Mouse (Mus musculus): Measurements from ENCODE around the gene Ptprk.

Gene Ptprk

GRCm38 (mm10) chr10:28414823-28415222 lies 340.2 kb downstream of the Ptprk start:
- no peak for DNase-seq (ENCODE audit: low spot score in 2 of 2)

DNA sequence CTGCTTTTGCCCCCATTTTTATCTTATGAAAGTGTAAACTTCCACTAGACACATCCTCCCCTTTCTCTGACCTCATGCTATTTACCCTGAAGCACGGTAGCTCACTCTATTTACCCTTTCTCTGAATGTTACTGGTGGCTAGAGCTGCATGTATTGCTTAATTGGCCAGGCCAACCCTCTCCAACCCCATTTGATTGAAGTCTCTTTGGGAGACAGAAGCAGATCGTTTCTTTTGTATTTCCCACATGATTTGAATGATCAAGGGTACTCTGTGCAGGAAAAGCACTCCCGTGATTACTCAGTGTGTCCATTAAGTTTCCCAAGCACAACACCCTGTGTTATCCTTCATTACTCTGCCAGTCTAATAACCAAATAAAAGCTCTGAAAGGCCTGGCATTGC lies 348.0 kb downstream of the Ptprk start:
- no peak for DNase-seq (ENCODE audit: low spot score in 2 of 2)

GRCm38 (mm10) chr10:28425371-28425770 lies 350.8 kb downstream of the Ptprk start:
- no peak for DNase-seq (ENCODE audit: low spot score in 2 of 2)

GRCm38 (mm10) chr10:28436084-28436483 lies 361.5 kb downstream of the Ptprk start:
- no peak for DNase-seq (ENCODE audit: low spot score in 2 of 2)

GRCm38 (mm10) chr10:28449853-28450252 lies 375.2 kb downstream of the Ptprk start:
- no peak for DNase-seq (ENCODE audit: low spot score in 2 of 2)

DNA sequence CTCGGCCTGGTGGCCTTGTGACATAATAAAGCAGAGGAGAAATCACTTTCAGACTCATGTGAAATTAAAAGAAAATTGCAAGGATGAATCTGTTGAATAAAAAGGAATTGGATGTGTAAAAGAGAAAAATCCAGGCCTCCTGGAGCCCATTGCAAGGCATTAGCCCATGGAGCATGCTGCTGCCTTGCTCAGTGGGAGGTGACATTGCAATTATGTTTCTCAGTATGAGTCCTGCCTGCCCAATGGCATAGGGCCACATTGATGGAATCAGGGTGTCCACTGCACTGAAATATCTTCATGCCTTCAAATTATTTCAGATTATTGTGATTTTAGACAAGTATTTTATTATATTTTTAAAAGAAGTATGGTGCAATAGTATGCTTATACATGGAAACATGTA lies 376.0 kb downstream of the Ptprk start:
- no peak for DNase-seq (ENCODE audit: low spot score in 2 of 2)

- DNase-seq (ENCODE audit: low spot score in 2 of 2): no peak
Measured at GRCm38 (mm10) chr10:28458027-28458426, 383.4 kb downstream of the Ptprk start.

GRCm38 (mm10) chr10:28459963-28460362 lies 385.3 kb downstream of the Ptprk start:
- DNase-seq (ENCODE audit: low spot score in 2 of 2): no peak

GRCm38 (mm10) chr10:28463706-28464105 lies 389.1 kb downstream of the Ptprk start:
- no peak for DNase-seq (ENCODE audit: low spot score in 2 of 2)

GRCm38 (mm10) chr10:28464766-28465548 lies 390.3 kb downstream of the Ptprk start:
- no peak for DNase-seq (ENCODE audit: low spot score in 2 of 2)

DNA sequence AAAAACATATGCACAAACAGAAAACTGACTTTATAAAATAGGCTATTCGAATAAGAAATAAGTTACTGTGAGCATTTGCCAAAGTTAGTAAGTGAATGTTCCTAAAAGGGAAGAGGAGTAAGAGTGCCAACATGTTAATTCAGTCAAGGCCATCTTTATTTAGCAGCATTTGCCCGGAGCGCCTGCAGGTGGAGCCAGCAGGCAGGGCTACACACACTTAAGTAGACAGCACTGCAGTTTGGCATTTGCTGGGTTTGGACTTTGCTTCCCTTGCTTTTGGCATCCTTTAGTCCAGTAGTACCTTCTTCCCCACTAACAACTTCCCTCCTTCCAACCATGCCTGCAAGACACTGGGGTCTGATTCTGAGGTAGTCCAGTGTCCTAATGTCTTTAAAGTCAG lies 411.0 kb downstream of the Ptprk start:
- DNase-seq (ENCODE audit: low spot score in 2 of 2): peak; percentile 49 to 61

- DNase-seq (ENCODE audit: low spot score in 2 of 2): no peak
Measured at GRCm38 (mm10) chr10:28491006-28491405, 416.4 kb downstream of the Ptprk start.

- DNase-seq (ENCODE audit: low spot score in 2 of 2): no peak
Measured at GRCm38 (mm10) chr10:28492206-28492605, 417.6 kb downstream of the Ptprk start.

- DNase-seq (ENCODE audit: low spot score in 2 of 2): peak; percentile 20 to 26
Measured at GRCm38 (mm10) chr10:28492870-28493269, 418.2 kb downstream of the Ptprk start.

- DNase-seq (ENCODE audit: low spot score in 2 of 2): peak; percentile 58 to 72
Measured at GRCm38 (mm10) chr10:28493271-28493861, 418.7 kb downstream of the Ptprk start.

- no peak for DNase-seq (ENCODE audit: low spot score in 2 of 2)
Measured at GRCm38 (mm10) chr10:28497791-28498190, 423.2 kb downstream of the Ptprk start.

DNA sequence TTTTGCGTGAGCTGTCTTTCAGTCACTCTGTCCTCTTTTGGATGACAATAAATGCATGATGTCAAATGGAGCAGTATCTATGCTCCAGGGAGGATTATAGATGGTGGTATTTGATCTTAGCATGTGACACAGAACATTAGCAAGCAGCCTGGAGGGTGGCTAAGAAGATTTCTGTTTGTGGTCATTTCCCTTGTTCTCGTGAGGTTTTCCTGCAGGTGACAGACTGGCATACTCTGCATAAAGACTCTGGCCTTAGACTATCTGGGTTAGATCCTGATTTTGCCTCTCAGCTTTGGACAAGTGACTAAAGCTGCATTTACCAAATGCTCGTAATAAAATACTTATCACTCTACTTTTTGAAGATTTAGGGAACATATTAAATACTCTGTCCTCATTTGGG lies 423.9 kb downstream of the Ptprk start:
- no peak for DNase-seq (ENCODE audit: low spot score in 2 of 2)

- DNase-seq (ENCODE audit: low spot score in 2 of 2): no peak
Measured at GRCm38 (mm10) chr10:28513601-28514000, 439.0 kb downstream of the Ptprk start.

- DNase-seq (ENCODE audit: low spot score in 2 of 2): no peak
Measured at GRCm38 (mm10) chr10:28516147-28516546, 441.5 kb downstream of the Ptprk start.

GRCm38 (mm10) chr10:28518297-28518696 lies 443.7 kb downstream of the Ptprk start:
- DNase-seq (ENCODE audit: low spot score in 2 of 2): no peak

GRCm38 (mm10) chr10:28519861-28520260 lies 445.2 kb downstream of the Ptprk start:
- DNase-seq (ENCODE audit: low spot score in 2 of 2): no peak

DNA sequence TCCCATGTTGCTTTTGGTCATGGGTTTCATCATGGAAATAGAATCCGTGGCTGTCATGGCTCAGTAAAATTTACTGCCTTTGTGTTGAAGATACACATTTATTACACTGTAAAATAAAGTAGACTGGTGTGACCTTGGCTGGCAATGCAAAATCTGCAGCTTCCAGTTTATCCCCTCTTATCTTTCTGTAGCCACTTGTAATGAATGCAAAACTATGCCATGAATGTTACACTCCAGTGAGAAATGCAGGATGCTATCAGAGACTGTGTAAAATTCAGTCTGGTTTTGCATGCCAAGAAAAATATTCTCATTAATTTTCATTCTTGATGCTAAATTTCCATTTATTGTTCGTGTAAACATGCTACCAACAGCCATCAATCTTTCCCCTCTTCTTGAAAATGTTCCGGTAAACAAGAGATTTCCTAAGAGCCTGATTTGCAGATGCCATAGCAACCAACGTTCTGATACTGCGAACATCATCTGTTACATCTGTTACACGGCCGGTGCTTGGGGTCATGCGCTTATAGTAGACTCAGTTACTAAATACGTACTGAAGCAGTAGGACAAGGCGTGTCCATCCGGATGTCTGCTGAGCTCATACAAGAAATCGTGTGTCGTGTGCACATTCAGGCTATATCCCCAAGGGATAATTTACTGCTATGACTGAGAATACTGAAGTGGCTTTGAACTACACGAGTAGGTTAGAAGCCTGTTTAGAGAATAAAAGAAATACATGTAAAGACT lies 449.5 kb downstream of the Ptprk start:
- peak; percentile 30 to 33 for DNase-seq (ENCODE audit: low spot score in 2 of 2)

- DNase-seq (ENCODE audit: low spot score in 2 of 2): no peak
Measured at GRCm38 (mm10) chr10:28540595-28540994, 466.0 kb downstream of the Ptprk start.
